Mouse (Mus musculus) urinary bladder, postnatal 25 days (tissue): ENCODE measurements at regions not wholly inside any gene's neighbourhood (a gene's known extent, or its start where the extent isn't known, plus 50 kb on each side); places are given as distances from the start of the nearest gene placed in this dataset.

ENCODE experiments used
- DNase-seq: peaks from one replicate; pipeline ENCODE4 v3.0.0; 2022; ENCODE audit warnings: low spot score

DNA sequence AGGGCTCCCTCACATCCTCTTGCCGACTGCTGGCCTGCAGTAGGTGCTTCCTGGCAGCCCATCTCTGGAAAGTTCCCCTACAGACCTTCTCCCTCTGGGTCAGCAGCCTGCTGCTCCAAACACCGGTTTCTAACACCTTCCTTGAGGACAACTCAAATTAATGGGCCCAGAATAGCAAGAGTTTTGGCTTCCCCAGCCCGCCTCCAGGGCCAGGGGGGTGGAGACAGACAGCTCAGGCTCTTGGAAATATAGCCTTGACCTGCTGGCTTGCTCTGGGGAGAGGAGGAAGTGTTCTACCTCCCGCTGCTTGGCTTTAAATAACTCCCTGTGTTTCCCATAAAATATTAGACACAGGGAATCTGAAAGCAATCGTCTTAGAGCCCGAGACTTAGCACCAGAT, 349.8 kb downstream of the Ptpru start:
- no peak for DNase-seq

GRCm38 (mm10) chr4:131489056-131489455, 349.0 kb downstream of the Ptpru start:
- no peak for DNase-seq

DNA sequence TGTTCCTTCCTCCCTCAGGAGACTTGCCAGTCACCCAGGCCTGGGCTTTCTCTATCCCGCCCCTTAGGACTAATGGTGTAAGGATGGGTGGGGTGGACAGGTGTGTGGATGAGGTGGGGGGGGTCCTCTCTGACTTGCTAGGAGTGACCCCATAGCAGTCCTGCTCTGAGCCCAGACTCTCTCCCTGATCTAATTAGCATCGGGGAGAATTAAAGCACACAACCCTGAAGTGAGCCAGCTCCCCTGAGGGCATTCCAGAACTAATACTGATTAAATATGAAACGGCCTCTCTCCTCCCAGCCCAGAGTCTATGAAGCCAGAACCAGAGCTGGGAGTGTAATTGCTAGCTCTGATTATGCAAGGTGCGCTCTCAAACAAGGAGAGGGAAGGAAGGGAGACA, 346.1 kb downstream of the Ptpru start:
- DNase-seq, result no peak

DNA sequence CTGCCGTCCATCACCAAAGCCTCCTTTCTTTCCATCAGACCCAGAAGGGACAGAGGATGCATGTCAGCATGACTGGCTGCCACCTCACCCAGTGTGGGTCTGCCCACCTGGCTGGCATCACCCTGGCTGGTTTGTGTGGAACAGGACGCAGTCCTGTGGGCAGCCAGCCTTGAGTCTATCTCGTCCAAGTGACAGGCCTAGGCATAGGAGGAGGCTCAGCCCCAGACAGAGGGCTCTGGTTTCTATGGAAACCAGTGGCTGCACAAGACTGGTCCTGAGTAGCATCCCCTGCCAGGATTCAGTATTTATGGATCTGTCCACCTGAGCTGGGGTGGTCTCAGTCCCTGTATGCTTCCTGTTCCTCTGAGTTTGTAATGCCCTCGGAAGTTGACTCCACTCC, 344.4 kb downstream of the Ptpru start:
- DNase-seq, result no peak

DNA sequence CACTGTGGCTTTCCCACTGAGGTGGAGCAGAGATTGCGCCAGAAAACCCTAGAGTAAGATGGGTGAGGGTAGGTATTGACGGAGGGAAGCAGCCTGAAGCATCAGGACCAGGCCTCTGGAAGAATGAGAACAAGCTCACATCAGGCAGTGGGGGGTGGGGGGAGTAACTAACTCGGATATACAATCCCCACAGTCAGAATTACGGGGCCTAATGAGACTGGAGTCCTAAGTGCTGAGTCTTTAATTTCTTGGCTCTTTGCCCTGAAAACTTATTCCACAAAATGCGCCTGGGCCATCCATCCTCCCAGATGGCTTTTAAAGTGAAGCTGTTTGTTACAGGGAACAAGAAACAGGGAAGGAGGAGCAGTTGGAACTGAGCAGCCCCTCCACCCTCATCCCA, 341.2 kb downstream of the Ptpru start:
- no peak for DNase-seq

- no peak for DNase-seq
Observed at GRCm38 (mm10) chr4:131500928-131501650, 337.0 kb downstream of the Ptpru start.

GRCm38 (mm10) chr4:131508154-131508553, 329.9 kb downstream of the Ptpru start:
- DNase-seq, result no peak

- no peak for DNase-seq
Observed at GRCm38 (mm10) chr4:131511586-131511985, 326.5 kb downstream of the Ptpru start.

DNA sequence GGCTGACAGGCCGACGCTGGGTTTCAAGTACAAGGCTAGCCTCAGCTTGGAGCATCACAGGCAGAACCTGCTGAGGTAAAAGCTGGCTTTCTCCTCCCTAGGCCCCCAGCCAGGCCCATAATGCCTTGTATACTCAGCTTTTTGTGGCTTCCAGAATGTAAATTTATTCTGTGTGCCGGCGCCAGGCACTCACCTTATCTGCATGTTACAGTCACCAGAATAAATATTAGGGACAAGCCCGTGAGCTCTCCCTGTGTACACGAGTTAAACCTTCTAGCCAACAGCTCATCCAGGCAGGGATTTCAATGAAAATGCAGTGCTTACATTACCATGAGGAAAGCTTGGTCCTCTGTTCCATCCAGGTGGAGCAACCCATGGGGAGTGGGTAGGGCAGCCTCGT, 325.3 kb downstream of the Ptpru start:
- DNase-seq, result no peak

DNA sequence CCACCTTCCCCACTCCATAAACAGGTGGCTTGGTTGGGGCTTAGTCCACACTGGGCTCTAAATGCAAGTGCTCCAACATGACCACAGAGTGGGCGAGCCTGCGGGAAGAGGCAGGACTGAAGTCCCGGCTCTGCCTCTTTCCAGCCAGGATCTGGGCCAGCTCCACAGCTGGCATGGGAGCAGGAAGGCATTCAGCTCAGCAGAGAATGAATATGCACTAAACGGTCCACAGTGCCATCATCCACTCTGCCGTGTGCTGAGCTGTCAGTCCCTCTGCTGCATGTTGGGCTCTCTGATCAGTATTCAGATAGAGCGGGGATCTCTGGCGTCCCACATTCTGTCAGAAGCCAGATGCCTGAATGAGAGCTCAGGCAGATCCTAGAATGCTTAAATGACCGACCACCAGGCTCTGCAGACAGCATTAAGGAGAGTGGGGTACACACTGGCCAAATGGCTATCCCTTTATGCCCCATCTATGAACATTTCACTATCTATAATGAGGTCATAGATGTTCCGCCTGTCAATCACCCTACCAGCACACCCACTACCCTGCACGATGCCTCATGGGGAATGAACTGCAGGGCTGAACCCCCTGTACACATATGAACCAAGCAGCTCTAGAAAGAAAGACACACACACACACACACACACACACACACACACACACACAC, 317.3 kb downstream of the Ptpru start:
- DNase-seq, result no peak

- no peak for DNase-seq
Observed at GRCm38 (mm10) chr4:131521307-131521651, 316.8 kb downstream of the Ptpru start.

DNA sequence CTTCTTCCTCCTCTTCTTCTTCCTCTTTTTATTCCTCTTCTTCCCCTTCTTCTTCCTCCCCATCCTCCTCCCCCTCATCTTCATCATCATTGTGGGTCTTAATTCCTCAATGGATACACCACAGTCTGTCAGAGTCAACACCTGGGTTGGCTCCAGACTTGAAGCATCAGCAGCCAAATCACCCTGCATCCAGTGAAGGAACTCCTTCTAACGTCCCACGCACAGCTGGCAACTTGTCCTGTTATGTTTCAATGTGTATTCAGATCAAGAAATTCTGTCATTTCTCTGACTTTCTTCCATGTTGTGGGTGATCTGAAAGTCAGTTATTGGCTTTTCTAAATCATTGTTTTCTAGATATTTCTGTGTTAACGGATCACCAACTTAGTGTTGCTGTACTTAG, 312.9 kb downstream of the Ptpru start:
- DNase-seq, result no peak

DNA sequence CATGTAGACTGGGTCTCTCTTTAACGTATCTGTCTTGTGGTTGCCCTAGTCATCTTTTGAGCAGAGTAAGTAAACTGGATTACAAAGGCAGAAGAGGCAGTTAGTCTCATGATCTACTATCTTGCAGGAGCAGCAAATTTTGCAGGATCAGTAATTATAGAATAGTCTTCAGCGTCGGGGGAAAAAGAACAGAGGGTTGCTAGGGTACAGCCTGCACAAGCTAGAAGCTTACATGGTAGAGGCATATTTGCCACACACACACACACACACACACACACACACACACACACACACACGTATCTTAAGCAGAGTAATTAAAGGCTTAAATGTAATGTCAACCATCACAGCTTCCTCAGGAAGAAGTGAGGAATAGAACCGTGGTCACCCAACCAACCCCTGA, 307.6 kb downstream of the Ptpru start:
- no peak for DNase-seq

- no peak for DNase-seq
Observed at GRCm38 (mm10) chr4:131531003-131531402, 307.1 kb downstream of the Ptpru start.

DNA sequence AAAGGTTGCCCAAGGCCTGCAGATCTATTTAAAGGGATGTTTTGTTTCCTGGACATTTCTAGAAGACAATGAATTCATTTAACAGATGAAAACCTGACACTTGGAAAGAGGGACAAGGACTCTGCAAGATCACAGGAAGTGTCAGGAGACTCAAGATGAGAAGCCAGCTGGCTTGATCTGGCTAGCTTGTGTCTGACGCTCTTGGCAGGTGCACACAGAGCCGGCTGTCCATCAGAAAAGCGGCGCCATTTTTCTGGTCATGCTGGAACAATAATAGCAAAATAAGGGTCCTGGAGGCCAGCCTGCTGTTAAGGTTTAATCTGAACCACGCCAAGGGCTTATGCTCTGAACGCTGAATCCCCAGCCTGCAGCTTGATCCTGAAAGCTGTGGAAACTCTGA, 303.3 kb downstream of the Ptpru start:
- no peak for DNase-seq

DNA sequence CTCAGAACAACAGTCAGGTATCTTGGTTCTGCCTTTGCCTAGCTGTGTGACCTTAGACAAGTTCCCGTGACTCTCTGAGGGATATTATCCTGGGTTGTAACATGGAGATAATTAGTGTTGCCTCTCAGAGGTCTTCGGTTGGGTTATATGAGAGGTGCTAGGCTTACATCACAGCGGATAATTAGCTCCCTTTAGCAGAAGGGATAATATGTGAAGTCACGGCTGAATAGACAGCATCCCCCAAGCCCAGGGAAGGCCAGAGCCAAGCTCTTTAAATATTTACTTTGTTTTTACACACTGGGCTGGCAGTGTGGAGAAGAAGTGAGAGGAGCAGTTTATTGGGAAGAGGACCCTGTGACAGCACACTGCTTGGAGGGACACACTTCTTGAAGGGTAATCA, 299.9 kb downstream of the Ptpru start:
- DNase-seq, result no peak

- no peak for DNase-seq
Observed at GRCm38 (mm10) chr4:131546422-131547200, 291.5 kb downstream of the Ptpru start.

DNA sequence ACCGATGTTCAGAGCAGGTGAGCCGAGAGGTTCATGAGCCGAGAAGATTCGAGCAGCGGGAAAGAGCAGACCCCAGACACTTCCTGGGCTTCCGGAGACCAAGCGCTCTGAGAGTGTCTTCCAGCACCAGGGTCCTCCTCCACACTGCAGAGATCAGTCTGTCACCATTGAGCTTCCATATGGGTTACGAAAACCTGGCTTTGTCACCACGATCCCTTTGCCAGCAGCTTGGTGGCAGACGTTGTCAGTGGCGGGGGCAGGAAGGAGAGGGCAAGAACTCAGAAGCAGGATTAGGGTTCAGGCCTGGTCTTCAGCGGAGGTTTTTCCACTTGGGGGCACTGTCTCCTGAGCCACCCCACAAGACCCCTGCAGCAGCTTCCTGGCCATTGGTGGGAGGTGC, 288.5 kb downstream of the Ptpru start:
- no peak for DNase-seq

GRCm38 (mm10) chr4:131558513-131558912, 279.6 kb downstream of the Ptpru start:
- no peak for DNase-seq

DNA sequence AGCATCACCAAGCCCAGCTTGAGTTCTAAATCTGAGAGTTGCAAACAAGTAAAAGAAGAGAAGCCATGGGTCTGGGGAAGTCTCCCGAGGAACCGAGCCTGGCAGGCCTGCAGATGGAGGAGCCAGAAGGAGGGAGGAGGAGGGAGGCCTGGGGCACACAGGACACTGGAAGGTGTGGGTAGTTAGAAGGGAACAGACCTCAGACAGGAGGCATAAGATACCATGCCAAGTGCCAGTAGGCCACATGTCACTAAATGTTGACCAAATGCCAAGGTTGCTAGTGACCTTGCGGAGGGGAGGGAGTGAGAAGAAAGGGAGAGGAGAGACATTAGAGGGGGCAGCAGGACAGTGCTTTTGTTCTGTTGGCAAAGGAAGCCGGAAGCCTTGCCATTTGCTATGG, 274.2 kb downstream of the Ptpru start:
- DNase-seq, result no peak

GRCm38 (mm10) chr4:131565203-131565602, 272.9 kb downstream of the Ptpru start:
- no peak for DNase-seq

DNA sequence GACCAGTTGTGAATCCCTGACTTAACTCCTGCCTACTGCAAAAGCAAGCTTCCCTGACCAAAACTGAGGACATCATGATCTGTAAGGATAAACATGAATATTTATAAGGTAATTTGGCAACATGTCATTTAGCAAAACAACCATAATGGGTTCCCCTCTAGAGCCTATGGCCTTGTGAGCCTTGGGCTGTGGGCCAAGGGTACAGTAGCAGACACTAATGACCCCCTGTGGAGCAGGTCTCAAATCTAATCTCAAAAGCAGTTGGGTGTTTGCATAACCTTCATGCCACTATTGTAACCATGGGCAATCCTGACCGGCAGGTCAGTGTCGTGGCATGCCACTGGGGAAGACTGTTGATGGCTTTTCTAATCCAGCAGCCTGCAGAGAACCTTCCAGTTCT, 270.8 kb downstream of the Ptpru start:
- no peak for DNase-seq

DNA sequence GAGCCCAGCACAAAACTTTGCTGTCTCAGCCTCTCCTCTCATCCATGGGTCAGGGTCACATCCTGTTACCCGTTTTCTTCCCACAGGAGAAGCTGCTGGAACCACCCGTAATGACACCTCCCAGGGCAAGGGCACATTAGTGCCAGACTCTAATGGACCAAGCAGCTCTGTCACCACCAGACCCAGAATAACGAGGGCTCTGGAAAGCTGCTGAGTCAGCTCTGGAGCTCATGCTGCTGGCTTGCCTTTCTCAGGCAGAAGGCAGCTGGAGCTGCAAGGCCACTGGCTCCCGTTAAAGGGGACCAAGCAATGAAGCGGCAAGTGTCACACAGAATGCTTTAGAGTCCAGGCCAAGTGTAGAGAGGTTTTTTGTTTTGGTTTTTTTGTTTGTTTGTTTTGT, 268.9 kb downstream of the Ptpru start:
- DNase-seq, result no peak
